In the genomic region with DNA sequence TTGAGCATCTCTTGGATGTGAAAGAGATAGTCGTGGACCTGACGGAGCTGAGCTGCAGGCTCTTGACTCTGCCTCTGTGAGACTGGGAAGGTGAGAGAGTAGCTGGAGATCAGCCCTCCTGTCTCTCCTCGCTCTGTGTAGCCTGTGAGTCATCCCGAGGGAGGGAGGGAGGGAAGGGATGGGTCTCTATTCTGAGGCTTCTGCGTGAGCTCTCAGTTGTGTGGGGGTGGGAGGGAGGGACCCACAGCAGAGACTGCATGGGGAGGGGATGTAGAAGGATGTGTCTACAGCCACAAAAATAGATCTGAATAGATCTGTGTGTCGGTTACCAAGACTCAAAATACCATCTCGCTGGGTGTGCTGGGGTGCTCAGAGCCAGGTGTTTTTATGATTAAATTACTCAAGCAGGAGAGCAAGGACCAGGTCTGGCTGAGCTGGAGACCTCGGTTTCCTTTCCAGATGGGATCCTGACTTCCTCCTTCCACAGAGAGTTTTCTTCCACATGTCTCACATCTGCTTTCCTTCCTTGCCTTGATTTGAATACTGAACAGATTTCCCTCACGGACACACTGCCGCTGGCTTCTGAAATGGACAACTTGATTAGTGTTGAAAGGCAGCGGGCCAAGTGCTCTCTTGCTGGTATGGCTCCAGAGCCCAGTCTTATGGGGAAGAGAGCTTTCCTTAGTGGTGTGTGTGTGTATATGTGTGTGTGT, we compare ENCODE assay signal across 8 mouse cellular contexts.
DNase-seq lines count a peak whose midpoint lies in the region; ATAC-seq lines count a peak whose summit lies in the region.

No protein-coding gene starts in this region.

- ATAC-seq in megakaryocyte-erythroid progenitor cell, adult 5-6 weeks (replicated peaks; ENCODE audit: low FRiP score, low TSS enrichment, poor library complexity, severe bottlenecking), result no peak

- peak; percentile 43 to 66 for DNase-seq in adrenal gland, adult (ENCODE audit: inconsistent age in 2 of 2, low spot score in 1 of 2)
- DNase-seq in adrenal gland, postnatal 4 days (ENCODE audit: low spot score in 2 of 2), result no peak
- peak; percentile 42 for DNase-seq in left cerebral cortex, adult 11 months (ENCODE audit: low spot score)
- no peak for DNase-seq in left cerebral cortex, postnatal 10 days (ENCODE audit: extremely low spot score in 1 of 2, low spot score in 2 of 2)
- DNase-seq in heart, postnatal 4 days, result peak; percentile 71
- DNase-seq in right cerebral cortex, adult 18-20 months, result peak; percentile 73
- DNase-seq in cerebellum, adult 9-11 months, result no peak

- intact Hi-C loops in left cerebral cortex, postnatal 10 days (cut with DNase I), result no loop called here

Comparison
In these comparisons a context has a peak if more than half of its experiments do, and no peak if none do; other contexts are left out.
1. DNase-seq: peak in adrenal gland, adult (2 of 2), left cerebral cortex, adult 11 months (single experiment), heart, postnatal 4 days (single experiment) and right cerebral cortex, adult 18-20 months (single experiment); none in adrenal gland, postnatal 4 days (0 of 2), left cerebral cortex, postnatal 10 days (0 of 2) and cerebellum, adult 9-11 months (single experiment).